Mouse (Mus musculus): ENCODE measurements around the gene Ifnk.

Gene Ifnk

GRCm38 (mm10) chr4:35138077-35138476, 13.8 kb upstream of the Ifnk start:
- no peak for DNase-seq (ENCODE audit: low read depth, low spot score)

GRCm38 (mm10) chr4:35140317-35140716, 11.5 kb upstream of the Ifnk start:
- no peak for DNase-seq (ENCODE audit: low read depth, low spot score)

GRCm38 (mm10) chr4:35143472-35144102, 8.3 kb upstream of the Ifnk start:
- DNase-seq (ENCODE audit: low read depth, low spot score): no peak

GRCm38 (mm10) chr4:35145726-35146125, 6.1 kb upstream of the Ifnk start:
- DNase-seq (ENCODE audit: low read depth, low spot score): no peak

- no peak for DNase-seq (ENCODE audit: low read depth, low spot score)
Observed at GRCm38 (mm10) chr4:35146597-35146996, 5.3 kb upstream of the Ifnk start.

GRCm38 (mm10) chr4:35148326-35148725, 3.5 kb upstream of the Ifnk start:
- no peak for DNase-seq (ENCODE audit: low read depth, low spot score)

GRCm38 (mm10) chr4:35150706-35151105, 1.1 kb upstream of the Ifnk start:
- DNase-seq (ENCODE audit: low read depth, low spot score): no peak

GRCm38 (mm10) chr4:35154051-35154450, 2.2 kb downstream of the Ifnk start:
- no peak for DNase-seq (ENCODE audit: low read depth, low spot score)

GRCm38 (mm10) chr4:35155132-35155922, 3.5 kb downstream of the Ifnk start:
- no peak for DNase-seq (ENCODE audit: low read depth, low spot score)

GRCm38 (mm10) chr4:35156149-35156611, 4.3 kb downstream of the Ifnk start:
- DNase-seq (ENCODE audit: low read depth, low spot score): no peak

GRCm38 (mm10) chr4:35156751-35157611, 5.1 kb downstream of the Ifnk start, which contains the start of gene Mob3b:
Gene Mob3b (minus strand): TSS chr4:35157484.
- no peak for DNase-seq (ENCODE audit: low read depth, low spot score)

GRCm38 (mm10) chr4:35157815-35158214, 6.0 kb downstream of the Ifnk start:
- DNase-seq (ENCODE audit: low read depth, low spot score): no peak

GRCm38 (mm10) chr4:35165275-35165674, 13.4 kb downstream of the Ifnk start:
- no peak for DNase-seq (ENCODE audit: low read depth, low spot score)

- no peak for DNase-seq (ENCODE audit: low read depth, low spot score)
Observed at GRCm38 (mm10) chr4:35165947-35166346, 14.1 kb downstream of the Ifnk start.

GRCm38 (mm10) chr4:35167855-35168254, 16.0 kb downstream of the Ifnk start:
- peak; percentile 50 for DNase-seq (ENCODE audit: low read depth, low spot score)

- no peak for DNase-seq (ENCODE audit: low read depth, low spot score)
Observed at GRCm38 (mm10) chr4:35169571-35170125, 17.8 kb downstream of the Ifnk start.

GRCm38 (mm10) chr4:35172471-35172870, 20.6 kb downstream of the Ifnk start:
- no peak for DNase-seq (ENCODE audit: low read depth, low spot score)

GRCm38 (mm10) chr4:35173551-35173950, 21.7 kb downstream of the Ifnk start:
- DNase-seq (ENCODE audit: low read depth, low spot score): no peak

GRCm38 (mm10) chr4:35175566-35175965, 23.7 kb downstream of the Ifnk start:
- no peak for DNase-seq (ENCODE audit: low read depth, low spot score)

- no peak for DNase-seq (ENCODE audit: low read depth, low spot score)
Observed at GRCm38 (mm10) chr4:35177926-35178645, 26.2 kb downstream of the Ifnk start.

Data from telencephalon, adult 2 months (tissue).